Mouse (Mus musculus) hindbrain, embryonic 14.5 days (tissue): ENCODE measurements around the gene Ccnt1. TPM values are rescaled to one million over a fixed set of nuclear protein-coding genes. Genes with fewer than 3 reads are reported as not detected.

ENCODE experiments used
- ATAC-seq: fragments of 200-750 bp; cut with Nextera tagmentation; 2 replicates; pipeline ENCODE4 v1.8.0; 2017; ENCODE audit warnings: moderate number of reproducible peaks, mild to moderate bottlenecking, moderate TSS enrichment, moderate library complexity; ENCODE audit not compliant: low FRiP score
- DNase-seq: peaks from one replicate; pipeline ENCODE4 v3.0.0-alpha.2; 2015; ENCODE audit warnings: low spot score
- H3K27ac ChIP-seq: fragments of 300-500 bp; sonication (generic); 2 replicates; pipeline ENCODE4 v1.5.1; 2014; ENCODE audit warnings: mild to moderate bottlenecking, moderate library complexity
- H3K27me3 ChIP-seq: fragments of 300-500 bp; sonication (generic); 2 replicates; pipeline ENCODE4 v1.6.1; 2014; ENCODE audit warnings: mild to moderate bottlenecking, low read length, mixed read lengths; ENCODE audit not compliant: control insufficient read depth, insufficient read depth
- H3K36me3 ChIP-seq: fragments of 300-500 bp; sonication (generic); replicated peaks from 2 replicates; pipeline ENCODE4 v1.6.1; 2014; ENCODE audit not compliant: control insufficient read depth, insufficient read depth
- H3K4me1 ChIP-seq: fragments of 300-500 bp; sonication (generic); replicated peaks from 2 replicates; pipeline ENCODE4 v1.6.1; 2014; ENCODE audit warnings: antibody characterized with exemption, low read length, mixed read lengths; ENCODE audit not compliant: control insufficient read depth, insufficient read depth
- H3K4me2 ChIP-seq: fragments of 300-500 bp; sonication (generic); replicated peaks from 2 replicates; pipeline ENCODE4 v1.6.1; 2014; ENCODE audit warnings: mild to moderate bottlenecking, moderate library complexity
- H3K4me3 ChIP-seq: fragments of 300-500 bp; sonication (generic); replicated peaks from 2 replicates; pipeline ENCODE4 v1.5.1; 2014; ENCODE audit warnings: mild to moderate bottlenecking, low read length
- H3K9ac ChIP-seq: fragments of 300-500 bp; sonication (generic); 2 replicates; pipeline ENCODE4 v1.6.1; 2014
- H3K9me3 ChIP-seq: fragments of 300-500 bp; sonication (generic); 2 replicates; pipeline ENCODE4 v1.6.1; 2016; ENCODE audit warnings: low read length; ENCODE audit not compliant: control insufficient read depth
- WGBS: fragments of 180-500 bp; shearing (Covaris S2); extraction: QIAGEN DNeasy Blood & Tissue Kit; methylation state at CpG from one replicate; pipeline ENCODE4 v1.1.7; 2014; 5-methylcytosine and 5-hydroxymethylcytosine counted together
- polyA plus RNA-seq: library from polyadenylated mRNA; unstranded; fragments of >200 nt; fragmentation: Nextera tagmentation; extraction: Ambion mirVana; gene quantifications from 2 replicates; pipeline ENCODE4 v1.2.1, GENCODE M21; 2014

Gene Ccnt1
- polyA plus RNA-seq, 1 experiment from 2014 or later, result 59.8 TPM

DNA sequence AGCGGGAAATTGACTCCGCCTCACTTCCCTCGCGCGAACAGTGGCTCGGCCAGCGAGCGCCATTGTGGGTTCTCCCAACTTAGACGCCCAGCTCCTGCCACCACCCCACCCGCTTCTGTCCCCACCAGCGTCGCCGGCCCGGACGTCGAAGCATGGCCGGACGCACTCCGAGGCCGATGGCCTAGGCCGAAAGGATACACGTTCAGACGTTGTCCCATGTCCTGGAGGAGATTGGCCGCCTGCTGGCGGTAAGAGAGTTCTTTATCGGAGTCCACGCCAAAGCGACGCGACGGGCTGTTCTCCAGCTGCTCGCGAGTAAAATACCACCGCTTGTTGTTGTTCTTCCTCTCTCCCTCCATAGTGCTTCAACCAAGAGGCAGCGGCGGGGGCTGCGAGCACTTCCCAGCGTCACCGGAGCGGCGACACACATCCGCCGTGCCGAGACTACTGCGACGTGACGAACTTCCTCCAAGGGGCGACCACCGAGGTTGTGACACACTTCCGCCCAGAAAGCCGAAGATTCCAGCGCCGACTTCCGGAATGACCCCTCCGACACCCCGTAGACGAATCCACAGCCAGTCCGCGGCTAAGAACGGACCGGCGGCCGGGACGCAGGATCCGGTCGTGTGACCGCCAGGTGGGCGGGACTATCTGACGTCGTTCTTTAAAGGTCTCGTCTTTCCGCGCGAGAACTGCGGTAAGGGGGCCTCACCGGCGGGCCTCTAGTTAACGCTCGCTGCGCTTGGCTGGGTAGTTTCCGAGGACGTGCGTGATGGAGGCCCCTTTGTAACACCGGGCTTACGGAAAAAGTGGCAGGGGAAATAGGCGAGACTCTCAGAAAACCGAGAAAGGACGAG lies 3.2 kb downstream of the Ccnt1 start:
- peak overlapping the region; percentile 97 for H3K4me2 ChIP-seq
- H3K4me1 ChIP-seq, result peaks cover 30% of the 10 kb centered on the region
- under 1% methylated on average over 88 of the region's 88 CpGs for WGBS
- no peaks in the 10 kb centered on the region for H3K27me3 ChIP-seq
- no peaks in the 10 kb centered on the region for H3K9me3 ChIP-seq
- ATAC-seq, result peak; percentile 97
- peak; percentile 100 for DNase-seq
- H3K36me3 ChIP-seq, result peaks cover 25% of the 10 kb centered on the region
- H3K4me3 ChIP-seq, result peak overlapping the region; percentile 82
- H3K27ac ChIP-seq, result peak overlapping the region; percentile 91
- H3K9ac ChIP-seq, result peak overlapping the region; percentile 73

DNA sequence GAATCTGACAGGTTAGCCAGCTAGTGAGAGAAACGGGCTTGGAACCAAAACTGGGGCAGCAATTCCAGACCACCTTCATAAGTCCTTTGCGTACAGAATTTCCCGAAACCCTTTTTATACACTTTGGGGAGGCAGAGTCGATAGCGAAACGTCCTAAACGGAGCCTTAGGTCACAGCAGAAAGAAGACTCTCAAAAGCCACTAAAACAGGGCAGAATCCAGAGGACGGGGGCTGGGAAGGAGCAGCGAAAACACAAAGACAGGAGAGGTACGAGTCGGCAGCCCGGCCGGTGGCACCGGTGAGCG lies 3.8 kb downstream of the Ccnt1 start:
- Histone ChIP-seq H3K9me3 (no peaks in the 10 kb centered on the region), H3K9ac (peak overlapping the region; percentile 70), H3K27ac (peak overlapping the region; percentile 91), H3K4me2 (peak overlapping the region; percentile 97), H3K27me3 (no peaks in the 10 kb centered on the region), H3K4me1 (peaks cover 30% of the 10 kb centered on the region), H3K36me3 (peaks cover 25% of the 10 kb centered on the region), H3K4me3 (peak overlapping the region; percentile 82)
- 1% methylated on average over 15 of the region's 15 CpGs for WGBS
- ATAC-seq, result no peak
- DNase-seq, result no peak

DNA sequence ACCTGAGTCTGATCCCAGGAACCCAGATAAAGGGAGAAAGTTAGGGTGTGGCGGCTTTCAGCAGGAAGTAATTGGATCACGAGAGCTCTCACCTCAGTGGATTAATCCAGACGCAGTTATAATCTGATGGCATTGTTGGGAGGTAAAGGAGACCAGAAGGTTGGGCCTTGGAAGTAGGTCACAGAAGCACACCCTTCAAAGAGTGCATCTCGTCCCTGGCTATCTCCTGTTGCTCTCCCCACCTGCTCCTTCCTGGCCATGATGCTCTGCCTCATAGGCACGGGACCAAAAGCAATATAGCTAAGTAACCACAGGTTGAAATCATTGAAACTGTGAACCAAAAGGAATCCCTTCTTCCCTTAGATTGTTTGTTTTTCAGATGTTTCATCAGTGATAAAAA lies 13.5 kb downstream of the Ccnt1 start:
- H3K4me1 ChIP-seq, result no peaks in the 10 kb centered on the region
- no peak for DNase-seq
- no peak overlapping the region for H3K4me2 ChIP-seq
- H3K27ac ChIP-seq, result no peak overlapping the region
- H3K4me3 ChIP-seq, result no peak overlapping the region
- no peak for ATAC-seq
- WGBS, result 94% methylated on average over 5 of the region's 5 CpGs
- H3K9ac ChIP-seq, result no peak overlapping the region
- no peaks in the 10 kb centered on the region for H3K27me3 ChIP-seq
- H3K9me3 ChIP-seq, result no peaks in the 10 kb centered on the region
- peaks cover 77% of the 10 kb centered on the region for H3K36me3 ChIP-seq

DNA sequence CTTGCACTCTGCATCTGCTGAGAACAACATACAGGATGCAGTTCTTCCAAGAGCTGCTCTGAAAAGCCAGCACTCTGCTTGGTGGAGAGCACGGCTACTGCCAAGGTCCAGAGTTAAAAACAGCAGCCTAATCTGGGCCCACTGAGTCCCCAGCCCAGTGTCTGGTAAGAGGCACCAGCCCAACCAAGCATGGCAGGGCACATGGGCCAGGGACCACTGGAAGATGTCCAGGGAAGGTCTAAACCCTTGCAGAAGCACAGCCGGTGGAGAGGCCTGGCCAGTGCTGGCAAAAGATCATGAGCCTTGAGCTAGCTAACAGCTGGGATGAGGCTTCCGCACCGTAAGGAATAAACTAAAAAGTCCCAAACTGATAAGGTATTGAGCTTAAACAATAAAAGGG lies 14.8 kb downstream of the Ccnt1 start:
- ATAC-seq (no peak), DNase-seq (no peak)
- Histone ChIP-seq H3K36me3 (peaks cover 90% of the 10 kb centered on the region), H3K27ac (no peak overlapping the region), H3K9me3 (no peaks in the 10 kb centered on the region), H3K27me3 (no peaks in the 10 kb centered on the region), H3K4me2 (no peak overlapping the region), H3K4me3 (no peak overlapping the region), H3K9ac (no peak overlapping the region), H3K4me1 (no peaks in the 10 kb centered on the region)
- 91% methylated on average over 4 of the region's 4 CpGs for WGBS

DNA sequence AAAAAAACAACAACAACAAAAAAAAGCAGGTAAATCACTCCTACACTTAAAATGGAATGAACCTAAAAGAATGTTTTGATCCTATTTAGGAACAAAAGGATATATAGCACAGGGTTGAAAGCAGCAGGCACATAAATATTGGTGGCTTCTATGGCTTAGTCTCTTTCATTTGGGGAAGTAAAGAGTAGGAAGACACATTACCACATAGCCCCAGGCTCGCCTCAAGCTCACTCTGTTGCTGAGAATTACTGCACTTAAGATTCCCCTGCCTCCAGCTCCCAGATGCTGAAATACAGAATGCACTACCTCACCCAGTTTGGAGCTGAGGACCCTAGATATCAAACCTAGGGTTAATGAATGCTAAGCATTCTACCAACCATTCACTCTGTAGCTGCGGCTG lies 18.0 kb downstream of the Ccnt1 start:
- H3K36me3 ChIP-seq, result peaks cover 94% of the 10 kb centered on the region
- H3K27ac ChIP-seq, result no peak overlapping the region
- ATAC-seq (no peak), DNase-seq (no peak)
- no peak overlapping the region for H3K9ac ChIP-seq
- H3K4me1 ChIP-seq, result no peaks in the 10 kb centered on the region
- H3K27me3 ChIP-seq, result no peaks in the 10 kb centered on the region
- H3K9me3 ChIP-seq, result no peaks in the 10 kb centered on the region
- H3K4me3 ChIP-seq, result no peak overlapping the region
- 90% methylated on average over 2 of the region's 2 CpGs for WGBS
- H3K4me2 ChIP-seq, result no peak overlapping the region

DNA sequence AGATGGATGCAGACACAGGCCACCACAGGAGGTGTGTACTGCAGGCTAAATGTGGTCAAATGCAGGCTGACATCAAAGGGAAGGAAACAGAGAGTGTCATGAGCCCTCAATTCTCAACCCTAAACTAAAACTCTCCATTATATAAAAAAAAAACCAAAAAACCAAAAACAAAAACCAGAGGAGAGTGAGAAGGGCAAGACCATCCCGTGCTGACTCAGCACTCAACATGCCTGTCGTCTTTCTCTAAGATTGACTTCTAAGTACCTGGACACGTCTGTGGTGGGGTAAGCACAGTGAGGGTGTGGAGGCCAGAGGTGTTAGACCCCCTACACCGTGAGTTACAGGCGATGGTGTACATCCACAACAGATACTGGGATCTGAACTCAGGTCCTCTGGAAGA lies 23.9 kb downstream of the Ccnt1 start:
- no peak for DNase-seq
- Histone ChIP-seq H3K27ac (no peak overlapping the region), H3K4me2 (no peak overlapping the region), H3K9me3 (no peaks in the 10 kb centered on the region), H3K4me3 (no peak overlapping the region), H3K27me3 (no peaks in the 10 kb centered on the region), H3K4me1 (no peaks in the 10 kb centered on the region), H3K36me3 (peaks cover 92% of the 10 kb centered on the region), H3K9ac (no peak overlapping the region)
- 95% methylated on average over 5 of the region's 5 CpGs for WGBS
- no peak for ATAC-seq

DNA sequence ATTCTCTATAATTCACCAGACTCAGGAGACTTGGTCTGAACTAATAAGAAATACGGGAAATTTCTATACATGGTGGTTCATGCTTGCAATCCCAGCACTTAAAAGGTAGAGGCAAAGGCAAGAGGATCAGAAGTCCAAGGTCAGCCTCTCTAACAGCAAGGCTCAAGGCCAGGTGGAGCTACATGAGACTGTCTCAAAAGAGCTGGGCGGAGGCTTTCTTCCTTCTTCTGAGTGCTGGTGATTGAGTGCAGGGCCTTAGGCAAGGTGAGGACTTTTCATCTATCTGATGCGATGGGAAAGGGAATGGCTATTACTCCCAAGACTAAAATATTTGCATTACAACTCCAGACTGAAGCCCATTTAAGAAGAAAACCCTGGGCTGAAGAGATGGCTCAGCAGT lies 25.6 kb downstream of the Ccnt1 start:
- H3K9me3 ChIP-seq, result no peaks in the 10 kb centered on the region

DNA sequence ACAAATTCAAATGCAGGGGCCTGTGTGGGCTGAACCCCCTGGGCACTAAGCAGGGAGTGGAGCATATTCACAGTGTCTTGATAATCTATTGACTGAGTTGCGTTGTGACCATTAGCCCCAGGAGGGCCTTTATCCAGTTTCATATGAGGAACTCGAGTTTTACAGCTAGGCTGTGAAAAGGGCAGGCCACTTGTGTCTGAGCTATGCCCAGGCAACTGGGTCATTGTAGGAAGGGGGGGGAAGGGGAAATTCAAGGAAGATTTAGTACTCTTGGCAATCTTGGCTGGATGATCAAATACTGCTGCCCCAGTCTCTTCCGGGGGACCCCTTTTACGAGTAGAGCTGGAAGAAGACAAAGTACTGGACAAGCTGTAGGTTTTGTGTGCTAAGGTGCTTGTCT lies 27.4 kb downstream of the Ccnt1 start:
- Histone ChIP-seq H3K4me1 (no peaks in the 10 kb centered on the region), H3K4me3 (no peak overlapping the region), H3K27ac (no peak overlapping the region), H3K36me3 (peaks cover 64% of the 10 kb centered on the region), H3K27me3 (no peaks in the 10 kb centered on the region), H3K9ac (no peak overlapping the region), H3K4me2 (no peak overlapping the region), H3K9me3 (no peaks in the 10 kb centered on the region)
- WGBS, result 91% methylated on average over 4 of the region's 4 CpGs
- ATAC-seq (no peak), DNase-seq (no peak)

More for the DNA sequence above, 25.6 kb downstream of the Ccnt1 start:
- H3K36me3 ChIP-seq, result peaks cover 75% of the 10 kb centered on the region
- H3K4me3 ChIP-seq, result no peak overlapping the region
- H3K4me2 ChIP-seq, result no peak overlapping the region
- WGBS, result 98% methylated on average over 3 of the region's 3 CpGs
- no peaks in the 10 kb centered on the region for H3K27me3 ChIP-seq
- no peaks in the 10 kb centered on the region for H3K4me1 ChIP-seq
- H3K9ac ChIP-seq, result no peak overlapping the region
- ATAC-seq (no peak), DNase-seq (no peak)
- H3K27ac ChIP-seq, result no peak overlapping the region

DNA sequence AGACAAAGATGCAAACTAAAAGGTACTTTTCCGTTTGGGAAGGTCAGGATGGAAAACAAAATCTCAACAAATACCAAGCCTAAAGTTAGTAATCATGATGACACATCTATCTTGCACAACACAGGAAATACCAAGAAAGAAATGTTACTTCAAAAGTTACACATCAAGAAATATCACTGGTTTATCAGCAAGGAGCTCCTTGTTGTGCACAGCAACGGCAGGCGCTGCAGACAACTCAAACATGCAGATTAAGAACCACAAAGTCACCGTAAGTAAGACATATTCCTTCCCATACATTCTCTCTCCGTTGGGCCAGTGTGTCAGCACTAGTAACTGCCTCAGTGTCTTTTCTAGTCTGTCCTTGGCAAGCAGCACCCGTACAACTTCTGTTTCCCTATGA lies 29.7 kb downstream of the Ccnt1 start:
- no peak overlapping the region for H3K27ac ChIP-seq
- H3K4me2 ChIP-seq, result no peak overlapping the region
- no peak overlapping the region for H3K9ac ChIP-seq
- no peak for ATAC-seq
- peaks cover 42% of the 10 kb centered on the region for H3K36me3 ChIP-seq
- H3K27me3 ChIP-seq, result no peaks in the 10 kb centered on the region
- H3K9me3 ChIP-seq, result no peaks in the 10 kb centered on the region
- H3K4me1 ChIP-seq, result no peaks in the 10 kb centered on the region
- no peak overlapping the region for H3K4me3 ChIP-seq
- DNase-seq, result no peak
- WGBS, result 93% methylated on average over 6 of the region's 6 CpGs

DNA sequence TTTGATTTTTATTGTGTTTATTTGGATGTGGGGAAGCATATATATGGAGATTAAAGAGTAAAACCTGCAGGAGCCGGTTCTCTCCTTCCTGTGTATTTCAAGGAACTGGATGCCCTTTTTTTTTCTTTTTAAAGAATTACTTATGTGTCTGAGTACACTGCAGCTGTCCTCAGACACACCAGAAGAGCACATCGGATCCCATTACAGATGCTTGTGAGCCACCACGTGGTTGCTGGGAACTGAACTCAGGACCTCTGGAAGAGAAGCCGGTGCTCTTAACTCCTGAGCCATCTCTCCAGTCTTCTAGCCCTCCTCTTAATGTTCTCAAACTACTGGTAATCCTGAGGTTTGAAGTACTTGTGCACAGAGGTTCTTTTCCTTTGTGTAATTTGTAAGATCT lies 32.8 kb downstream of the Ccnt1 start:
- H3K9ac ChIP-seq, result no peak overlapping the region
- WGBS, result 72% methylated on average over 4 of the region's 4 CpGs

More for the DNA sequence above, 32.8 kb downstream of the Ccnt1 start:
- no peak for DNase-seq
- Histone ChIP-seq H3K36me3 (peaks cover 10% of the 10 kb centered on the region), H3K4me3 (no peak overlapping the region), H3K9me3 (no peaks in the 10 kb centered on the region), H3K27ac (no peak overlapping the region), H3K4me2 (no peak overlapping the region), H3K27me3 (no peaks in the 10 kb centered on the region), H3K4me1 (peaks cover 1% of the 10 kb centered on the region)
- ATAC-seq, result no peak
